27 mouse cellular contexts compared by ENCODE assay signal in the genomic region with DNA sequence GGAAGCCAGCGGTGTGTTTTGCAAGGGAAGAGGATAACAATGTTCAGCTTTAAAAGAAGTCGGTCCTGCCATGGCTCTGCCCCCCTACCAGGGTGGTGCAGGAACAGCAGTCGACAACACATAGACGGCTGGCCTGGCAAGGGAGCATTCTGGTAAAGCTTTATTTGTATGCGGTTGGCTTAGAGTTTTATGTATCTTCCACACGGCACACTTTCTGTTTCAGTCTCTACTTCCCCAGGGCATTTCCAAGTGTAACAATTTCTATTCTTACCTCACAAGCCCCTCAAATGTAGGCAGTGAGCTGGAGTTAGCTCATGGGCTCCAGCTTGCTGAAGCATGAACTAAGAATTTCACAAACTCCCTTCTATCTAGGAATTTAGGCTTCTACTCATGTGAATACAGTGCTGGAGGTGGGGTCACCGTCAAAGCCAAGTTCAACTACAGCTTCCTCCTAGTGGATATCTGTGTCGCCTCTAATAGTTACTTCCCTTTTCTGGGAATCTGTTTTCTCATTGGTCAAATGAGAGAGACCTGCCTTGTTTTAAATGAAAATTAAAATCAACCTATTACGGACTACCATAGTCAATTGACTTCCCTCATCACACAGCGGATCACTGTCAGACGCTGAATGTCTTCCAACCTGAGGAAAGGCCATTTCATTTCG.
DNase-seq lines count a peak whose midpoint lies in the region; ATAC-seq and TF ChIP-seq lines count a peak whose summit lies in the region.
"Had no signal": no experiment of that assay in that cellular context is flagged by ENCODE, and none has a peak within 500 bp of the region (broad histone marks: within the 10 kb centered on the region; RNA-seq: fewer than 3 reads in every experiment).

No protein-coding gene starts in this region.

- no peaks in the 10 kb centered on the region for H3K36me3 ChIP-seq in intestine, embryonic 14.5 days (ENCODE audit: control insufficient read depth, insufficient read depth, low read length)
- no peaks in the 10 kb centered on the region for H3K36me3 ChIP-seq in intestine, embryonic 16.5 days (ENCODE audit: control insufficient read depth, insufficient read depth, low read length)
- H3K36me3 ChIP-seq in macrophage (ENCODE audit: inconsistent target), result no peaks in the 10 kb centered on the region
- H3K36me3 ChIP-seq in midbrain, embryonic 15.5 days (replicated peaks), result no peaks in the 10 kb centered on the region
- no peaks in the 10 kb centered on the region for H3K36me3 ChIP-seq in stomach, postnatal 0 days (ENCODE audit: control insufficient read depth, insufficient read depth, low read length)
- H3K36me3 ChIP-seq: embryonic facial prominence, embryonic 12.5 days; embryonic facial prominence, embryonic 15.5 days; forebrain, embryonic 15.5 days; G1E; heart, embryonic 12.5 days; heart, embryonic 15.5 days; hindbrain, embryonic 12.5 days; hindbrain, embryonic 15.5 days; intestine, embryonic 15.5 days had no signal

- no peak for TF ChIP-seq EP300 in stomach, postnatal 0 days (optimal IDR thresholded peaks at IDR 0.05)

- H3K4me2 ChIP-seq in intestine, embryonic 14.5 days (ENCODE audit: low read length), result no peak overlapping the region
- H3K4me2 ChIP-seq in intestine, embryonic 16.5 days (ENCODE audit: low read depth, low read length), result no peak overlapping the region
- no peak overlapping the region for H3K4me2 ChIP-seq in midbrain, embryonic 15.5 days
- H3K4me2 ChIP-seq in stomach, postnatal 0 days (replicated peaks; ENCODE audit: low read depth), result no peak overlapping the region
- H3K4me2 ChIP-seq: embryonic facial prominence, embryonic 12.5 days; embryonic facial prominence, embryonic 15.5 days; forebrain, embryonic 15.5 days; heart, embryonic 12.5 days; heart, embryonic 15.5 days; hindbrain, embryonic 12.5 days; hindbrain, embryonic 15.5 days; intestine, embryonic 15.5 days had no signal

- ATAC-seq in intestine, embryonic 14.5 days (replicated peaks; ENCODE audit: low FRiP score, low TSS enrichment, low read depth), result no peak
- no peak for ATAC-seq in intestine, embryonic 16.5 days
- peak; percentile 79 for ATAC-seq in common myeloid progenitor, adult 5-6 weeks (replicated peaks; ENCODE audit: low read depth, poor library complexity, severe bottlenecking)
- ATAC-seq in monocyte, adult 5-6 weeks (replicated peaks; ENCODE audit: insufficient number of reproducible peaks, low FRiP score, low TSS enrichment, poor library complexity, severe bottlenecking), result 0 out of 2 replicates have a peak, but pooled peaks have one; percentile 22
- ATAC-seq in midbrain, embryonic 15.5 days (replicated peaks), result no peak
- ATAC-seq in stomach, postnatal 0 days (ENCODE audit: low FRiP score, low TSS enrichment), result no peak
- ATAC-seq: intestine, embryonic 15.5 days had no signal

- no peak overlapping the region for H3K9ac ChIP-seq in intestine, embryonic 14.5 days (ENCODE audit: low read length)
- H3K9ac ChIP-seq in intestine, embryonic 16.5 days (ENCODE audit: low read depth, low read length), result no peak overlapping the region
- H3K9ac ChIP-seq in midbrain, embryonic 15.5 days, result no peak overlapping the region
- H3K9ac ChIP-seq in stomach, postnatal 0 days (ENCODE audit: low read length), result no peak overlapping the region
- H3K9ac ChIP-seq: embryonic facial prominence, embryonic 12.5 days; embryonic facial prominence, embryonic 15.5 days; forebrain, embryonic 15.5 days; heart, embryonic 12.5 days; heart, embryonic 15.5 days; hindbrain, embryonic 12.5 days; hindbrain, embryonic 15.5 days; intestine, embryonic 15.5 days had no signal

- no peak for TF ChIP-seq CTCF in stomach, postnatal 0 days (IDR thresholded peaks at IDR 0.05; ENCODE audit: low read depth)

- peak; percentile 16 for DNase-seq in intestine, embryonic 14.5 days (ENCODE audit: low spot score)
- no peak for DNase-seq in adipocyte (ENCODE audit: low spot score)
- DNase-seq in stomach, postnatal 0 days (ENCODE audit: low spot score), result no peak
- DNase-seq: adrenal gland, adult 8-10 months; adrenal gland, postnatal 25 days; cerebellum, adult 11-12 months; cerebellum, adult 9-10 months; cerebellum, postnatal 14 days; gastrocnemius, postnatal 10 days; gastrocnemius, postnatal 36 days; heart, adult 11 months; heart, postnatal 10 days; heart, postnatal 4 days had no signal

- no peaks in the 10 kb centered on the region for H3K4me1 ChIP-seq in intestine, embryonic 14.5 days (replicated peaks; ENCODE audit: control insufficient read depth, insufficient read depth, low read length)
- H3K4me1 ChIP-seq in intestine, embryonic 16.5 days (ENCODE audit: control insufficient read depth, insufficient read depth, low read length), result no peaks in the 10 kb centered on the region
- peaks cover 4% of the 10 kb centered on the region; the same call in 1 of the 2 replicates for H3K4me1 ChIP-seq in midbrain, embryonic 15.5 days
- no peaks in the 10 kb centered on the region for H3K4me1 ChIP-seq in stomach, postnatal 0 days (replicated peaks; ENCODE audit: control insufficient read depth, insufficient read depth)
- H3K4me1 ChIP-seq: embryonic facial prominence, embryonic 15.5 days; heart, embryonic 15.5 days; hindbrain, embryonic 15.5 days; intestine, embryonic 15.5 days had no signal

- WGBS in intestine, embryonic 14.5 days, result 90% methylated on average over 12 of the region's 12 CpGs
- WGBS in intestine, embryonic 16.5 days, result 87% methylated on average over 12 of the region's 12 CpGs
- 39% methylated on average over 12 of the region's 12 CpGs for WGBS in macrophage (ENCODE audit: missing documents)
- WGBS in midbrain, embryonic 15.5 days, result 86% methylated on average over 12 of the region's 12 CpGs
- whole genome bisulfite sequencing in stomach, postnatal 0 days, result 87% methylated on average over 12 of the region's 12 CpGs

- H3K79me2 ChIP-seq in macrophage (ENCODE audit: inconsistent target), result no peaks in the 10 kb centered on the region

- H3K4me3 ChIP-seq in intestine, embryonic 14.5 days (ENCODE audit: low read depth, low read length), result no peak overlapping the region
- no peak overlapping the region for H3K4me3 ChIP-seq in intestine, embryonic 16.5 days (ENCODE audit: low read length)
- H3K4me3 ChIP-seq in macrophage (ENCODE audit: inconsistent target), result peak overlapping the region; percentile 1; the same call in 1 of the 2 replicates
- no peak overlapping the region for H3K4me3 ChIP-seq in midbrain, embryonic 15.5 days
- no peak overlapping the region for H3K4me3 ChIP-seq in stomach, postnatal 0 days (ENCODE audit: low read depth, low read length)
- H3K4me3 ChIP-seq: embryonic facial prominence, embryonic 12.5 days; embryonic facial prominence, embryonic 15.5 days; forebrain, embryonic 15.5 days; heart, embryonic 12.5 days; heart, embryonic 15.5 days; hindbrain, embryonic 12.5 days; hindbrain, embryonic 15.5 days; intestine, embryonic 15.5 days had no signal

- H3K27ac ChIP-seq in intestine, embryonic 14.5 days (ENCODE audit: low read depth), result no peak overlapping the region
- H3K27ac ChIP-seq in intestine, embryonic 16.5 days (ENCODE audit: low read length), result no peak overlapping the region
- H3K27ac ChIP-seq in macrophage, result no peak overlapping the region
- no peak overlapping the region for H3K27ac ChIP-seq in midbrain, embryonic 15.5 days
- H3K27ac ChIP-seq in stomach, postnatal 0 days (replicated peaks), result no peak overlapping the region
- H3K27ac ChIP-seq: embryonic facial prominence, embryonic 12.5 days; embryonic facial prominence, embryonic 15.5 days; forebrain, embryonic 15.5 days; heart, embryonic 15.5 days; hindbrain, embryonic 12.5 days; hindbrain, embryonic 15.5 days; intestine, embryonic 15.5 days had no signal

- no peaks in the 10 kb centered on the region for H3K9me3 ChIP-seq in intestine, embryonic 14.5 days (ENCODE audit: control insufficient read depth, low read length)
- H3K9me3 ChIP-seq in intestine, embryonic 16.5 days (ENCODE audit: control insufficient read depth, low read length), result no peaks in the 10 kb centered on the region
- no peaks in the 10 kb centered on the region for H3K9me3 ChIP-seq in midbrain, embryonic 15.5 days
- no peaks in the 10 kb centered on the region for H3K9me3 ChIP-seq in stomach, postnatal 0 days (ENCODE audit: control insufficient read depth, low read length)
- H3K9me3 ChIP-seq: embryonic facial prominence, embryonic 12.5 days; embryonic facial prominence, embryonic 15.5 days; forebrain, embryonic 15.5 days; heart, embryonic 15.5 days; hindbrain, embryonic 12.5 days; hindbrain, embryonic 15.5 days; intestine, embryonic 15.5 days had no signal

- H3K27me3 ChIP-seq in intestine, embryonic 14.5 days (replicated peaks; ENCODE audit: control insufficient read depth, insufficient read depth, low read length), result no peaks in the 10 kb centered on the region
- H3K27me3 ChIP-seq in intestine, embryonic 16.5 days (replicated peaks; ENCODE audit: control insufficient read depth, insufficient read depth, low read length), result no peaks in the 10 kb centered on the region
- no peaks in the 10 kb centered on the region for H3K27me3 ChIP-seq in midbrain, embryonic 15.5 days (replicated peaks)
- no peaks in the 10 kb centered on the region for H3K27me3 ChIP-seq in stomach, postnatal 0 days (ENCODE audit: control insufficient read depth, insufficient read depth, low read length)
- H3K27me3 ChIP-seq: embryonic facial prominence, embryonic 12.5 days; embryonic facial prominence, embryonic 15.5 days; forebrain, embryonic 15.5 days; heart, embryonic 12.5 days; heart, embryonic 15.5 days; hindbrain, embryonic 12.5 days; hindbrain, embryonic 15.5 days; intestine, embryonic 15.5 days had no signal

Comparison
In these comparisons a context has a peak if more than half of its experiments do, and no peak if none do; other contexts are left out.
1. ATAC-seq: peak in common myeloid progenitor, adult 5-6 weeks (single experiment) and monocyte, adult 5-6 weeks (single experiment); none in intestine, embryonic 14.5 days (single experiment), intestine, embryonic 16.5 days (single experiment), midbrain, embryonic 15.5 days (single experiment) and stomach, postnatal 0 days (single experiment).